Mouse (Mus musculus) cortical plate, adult 2 months (tissue): Measurements from ENCODE around the gene Prpf4. TPM values are rescaled to one million over a fixed set of nuclear protein-coding genes. Genes with fewer than 3 reads are reported as not detected.

Experiments
- H3K27ac ChIP-seq: fragments of 200-500 bp; 2 replicates; pipeline ENCODE4 v1.5.1; 2012; ENCODE audit warnings: low read length, control low read depth, inconsistent platforms; ENCODE audit not compliant: insufficient read depth
- H3K4me1 ChIP-seq: fragments of 200-500 bp; 2 replicates; pipeline ENCODE4 v1.6.1; 2011; ENCODE audit warnings: low read length; ENCODE audit not compliant: control insufficient read depth, insufficient read depth
- H3K4me3 ChIP-seq: fragments of 200-500 bp; 2 replicates; pipeline ENCODE4 v1.5.1; 2011; ENCODE audit warnings: mild to moderate bottlenecking, low read length, control low read depth; ENCODE audit not compliant: insufficient read depth
- CTCF ChIP-seq: fragments of 200-500 bp; IDR thresholded peaks from 2 replicates; pipeline ENCODE4 v1.5.1; 2011; ENCODE audit warnings: mild to moderate bottlenecking, control low read depth, low read length; ENCODE audit not compliant: insufficient read depth; ENCODE audit errors: extremely low read depth
- POLR2A ChIP-seq: fragments of 200-500 bp; IDR thresholded peaks from 2 replicates; pipeline ENCODE4 v1.6.1; 2011; ENCODE audit warnings: mild to moderate bottlenecking, low read length, control low read depth; ENCODE audit not compliant: insufficient read depth; ENCODE audit errors: extremely low read depth
- polyA plus RNA-seq: library from polyadenylated mRNA; depleted of rRNA; stranded (reverse); fragments of >200 nt; gene quantifications from 2 replicates; pipeline ENCODE4 v1.2.3, GENCODE M21; 2012

The Prpf4 gene
- polyA plus RNA-seq, 1 experiment = 14.3 TPM

DNA sequence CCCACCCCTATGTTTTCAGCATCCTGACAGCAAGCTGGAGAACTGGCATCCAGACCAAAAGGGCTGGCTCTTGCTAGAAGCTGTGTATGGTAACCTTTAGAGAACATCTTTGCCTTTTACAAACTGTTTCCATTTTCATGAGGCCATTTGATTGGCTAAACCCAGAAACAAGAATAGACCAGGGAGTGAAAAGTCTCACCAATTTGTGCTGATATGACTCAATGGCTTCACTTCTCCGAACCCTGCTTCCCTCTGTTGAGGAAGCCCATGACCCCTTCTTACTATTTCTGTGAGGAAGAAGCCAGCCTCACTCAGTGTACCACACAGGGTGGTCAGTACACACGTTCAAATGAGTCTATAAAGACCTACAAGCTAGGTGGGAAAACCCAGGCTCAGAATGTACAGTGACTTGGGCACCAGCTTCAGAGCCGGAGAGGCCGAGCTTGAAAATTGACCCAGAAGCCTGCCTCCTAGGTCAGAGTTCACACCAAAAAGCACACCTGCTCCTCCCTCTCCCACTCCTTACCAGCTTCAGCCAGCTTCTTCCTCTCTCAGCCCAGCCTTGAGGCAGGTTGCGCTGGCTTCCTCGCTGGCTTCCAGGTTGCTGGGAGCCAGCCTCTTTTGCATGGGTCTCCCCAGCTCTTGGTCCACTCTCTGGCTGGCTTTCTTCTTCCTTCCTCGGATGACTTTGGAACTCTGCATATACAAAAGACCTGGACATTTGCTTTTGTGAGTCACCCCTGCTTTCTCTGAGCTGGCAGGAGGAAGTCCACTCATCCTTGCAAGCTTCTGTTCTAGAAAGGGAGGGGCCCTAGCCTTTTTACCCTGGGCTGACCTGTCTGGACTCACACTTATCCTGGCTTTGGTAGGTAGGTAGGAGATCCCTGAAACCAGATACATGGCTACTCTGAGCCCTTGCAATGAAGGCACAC is 25.6 kb downstream of the Prpf4 start:
- TF ChIP-seq CTCF = no peak
- TF ChIP-seq POLR2A = no peak
- Histone ChIP-seq H3K4me1 (no peaks in the 10 kb centered on the region), H3K4me3 (no peak overlapping the region), H3K27ac (no peak overlapping the region)

DNA sequence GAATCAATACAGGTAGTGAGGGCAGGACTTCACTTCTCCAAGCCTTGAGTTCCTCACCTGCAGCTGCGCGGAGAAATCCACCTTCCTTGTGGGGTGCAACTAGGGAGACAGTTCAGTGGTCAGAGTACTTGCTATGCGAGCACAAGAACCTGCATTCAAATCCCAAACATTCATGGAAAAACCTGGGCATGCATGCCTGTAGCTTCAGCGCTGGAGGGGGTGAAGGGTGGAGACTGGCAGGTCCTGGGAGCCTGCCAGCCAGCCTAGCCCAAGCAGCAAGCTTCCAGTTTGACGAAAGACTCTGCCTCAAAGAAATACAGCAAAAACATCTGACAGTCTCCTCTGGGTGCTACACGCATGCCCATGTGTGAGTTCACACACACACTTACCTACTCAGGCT is 26.5 kb downstream of the Prpf4 start, which contains the start of gene Rnf183:
Gene Rnf183 (minus strand): TSS at position 172 of the 400 bp plus-strand sequence.
- Histone ChIP-seq H3K4me3 (no peak within 1 kb of the TSS), H3K4me1 (no peaks in the 10 kb centered on the region), H3K27ac (no peak within 1 kb of the TSS)
- TF ChIP-seq CTCF (no peak), POLR2A (no peak)

DNA sequence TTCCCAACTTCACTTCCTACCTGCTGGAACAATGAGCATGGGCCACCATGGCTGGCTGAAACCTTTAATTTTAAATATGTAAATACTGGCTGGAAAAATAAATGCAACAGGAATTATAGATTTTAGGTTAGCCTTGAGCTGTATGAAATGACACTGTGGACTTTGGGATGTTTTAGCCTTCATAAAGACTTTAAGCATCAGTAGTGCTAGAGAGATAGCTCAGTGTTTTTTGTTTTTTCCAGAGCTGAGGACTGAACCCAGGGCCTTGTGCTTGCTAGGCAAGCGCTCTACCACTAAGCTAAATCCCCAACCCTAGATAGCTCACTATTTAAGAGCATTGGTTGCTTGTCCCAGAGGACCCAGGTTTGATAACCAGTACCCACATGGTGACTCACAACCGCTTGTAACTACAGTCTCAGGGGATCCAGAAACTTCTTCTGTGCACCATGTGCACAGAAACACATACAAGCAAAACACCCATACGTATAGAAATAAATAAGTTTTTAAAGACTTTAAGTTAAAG is 28.7 kb downstream of the Prpf4 start:
- no peaks in the 10 kb centered on the region for H3K4me1 ChIP-seq
- H3K27ac ChIP-seq = no peak overlapping the region
- TF ChIP-seq POLR2A (no peak), CTCF (no peak)
- H3K4me3 ChIP-seq = no peak overlapping the region

DNA sequence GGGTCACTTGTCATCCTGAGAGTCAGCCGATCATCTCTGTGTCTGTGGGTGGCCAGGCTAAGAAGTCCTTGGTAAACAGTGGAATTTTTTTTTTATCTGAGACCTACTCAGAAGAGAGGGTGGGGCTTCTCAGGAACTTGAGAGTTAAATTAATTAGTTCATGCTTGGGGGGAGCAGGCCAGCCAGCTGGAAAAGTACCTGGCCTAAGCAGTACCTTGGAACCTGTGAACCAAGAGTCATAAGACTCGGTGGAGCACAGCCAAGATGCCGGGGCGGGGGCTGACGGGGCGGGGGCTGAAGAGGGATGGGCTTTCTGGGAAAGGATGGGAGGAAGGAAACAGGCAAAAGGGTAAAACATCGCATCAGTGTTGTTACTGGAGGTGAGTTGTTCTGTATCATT is 29.3 kb downstream of the Prpf4 start:
- Histone ChIP-seq H3K4me1 (no peaks in the 10 kb centered on the region), H3K4me3 (no peak overlapping the region), H3K27ac (no peak overlapping the region)
- TF ChIP-seq POLR2A = no peak
- TF ChIP-seq CTCF = no peak

DNA sequence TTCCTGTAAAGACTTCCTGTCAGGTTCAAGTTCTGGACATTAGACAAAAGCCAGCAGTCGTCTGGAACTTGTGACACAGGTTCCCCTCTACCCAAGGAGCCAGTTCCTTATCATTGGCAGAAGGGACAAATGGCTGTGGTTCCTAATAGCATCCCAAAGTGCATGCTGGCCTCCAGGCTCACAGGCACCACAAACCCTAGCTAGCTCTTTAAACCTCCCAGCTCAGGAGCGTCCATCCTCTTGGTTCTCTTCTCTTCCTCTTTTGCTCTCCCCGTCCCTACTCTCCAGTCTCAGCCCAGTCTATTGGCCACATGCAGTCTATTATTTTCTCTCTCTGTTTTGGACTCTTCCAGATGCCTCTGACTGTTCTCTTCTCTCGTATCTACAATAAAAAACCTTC is 31.2 kb downstream of the Prpf4 start:
- H3K4me3 ChIP-seq = no peak overlapping the region
- TF ChIP-seq POLR2A (no peak), CTCF (no peak)
- H3K27ac ChIP-seq = no peak overlapping the region
- H3K4me1 ChIP-seq = no peaks in the 10 kb centered on the region

DNA sequence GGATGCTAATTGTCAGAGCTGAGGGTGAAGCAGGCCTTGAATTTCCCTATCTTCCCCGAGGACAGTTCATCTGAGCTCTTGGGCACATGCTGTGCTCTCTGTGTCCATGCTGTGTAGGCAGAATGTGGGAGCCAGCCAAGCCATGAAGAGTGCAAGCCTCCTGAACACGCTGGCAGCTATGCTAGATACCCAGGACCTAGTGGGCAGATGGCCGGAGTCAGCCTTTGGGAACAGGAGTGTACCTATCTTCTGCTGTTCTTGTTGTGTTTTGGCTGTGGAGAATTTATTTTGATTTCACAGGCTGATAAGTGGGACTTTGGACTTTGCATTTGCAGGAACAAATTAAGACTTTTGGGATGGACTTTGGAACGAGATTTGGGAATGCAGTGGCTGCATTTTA is 31.9 kb downstream of the Prpf4 start:
- Histone ChIP-seq H3K4me1 (no peaks in the 10 kb centered on the region), H3K27ac (no peak overlapping the region), H3K4me3 (no peak overlapping the region)
- no peak for TF ChIP-seq POLR2A
- no peak for TF ChIP-seq CTCF

DNA sequence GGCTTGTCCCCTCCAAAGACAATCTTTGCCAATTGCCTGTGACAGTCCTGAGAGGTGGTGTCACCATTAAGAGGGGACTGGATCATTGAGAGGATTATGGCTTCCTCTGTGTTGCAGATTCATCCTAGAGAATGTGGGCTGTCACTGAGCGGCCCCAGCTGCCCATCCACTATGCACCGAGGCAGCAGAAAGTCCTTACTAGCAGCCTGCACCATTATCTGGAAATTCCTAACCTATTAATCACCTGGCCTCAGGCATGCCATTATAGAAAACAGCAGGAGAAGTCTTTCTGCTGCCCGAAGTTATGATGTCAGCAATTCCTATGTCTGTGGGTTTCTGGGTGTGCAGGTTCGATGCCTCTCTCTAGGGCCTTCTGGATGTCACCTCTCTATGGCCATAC is 32.4 kb downstream of the Prpf4 start:
- Histone ChIP-seq H3K4me1 (no peaks in the 10 kb centered on the region), H3K27ac (no peak overlapping the region), H3K4me3 (no peak overlapping the region)
- TF ChIP-seq POLR2A = no peak
- no peak for TF ChIP-seq CTCF

DNA sequence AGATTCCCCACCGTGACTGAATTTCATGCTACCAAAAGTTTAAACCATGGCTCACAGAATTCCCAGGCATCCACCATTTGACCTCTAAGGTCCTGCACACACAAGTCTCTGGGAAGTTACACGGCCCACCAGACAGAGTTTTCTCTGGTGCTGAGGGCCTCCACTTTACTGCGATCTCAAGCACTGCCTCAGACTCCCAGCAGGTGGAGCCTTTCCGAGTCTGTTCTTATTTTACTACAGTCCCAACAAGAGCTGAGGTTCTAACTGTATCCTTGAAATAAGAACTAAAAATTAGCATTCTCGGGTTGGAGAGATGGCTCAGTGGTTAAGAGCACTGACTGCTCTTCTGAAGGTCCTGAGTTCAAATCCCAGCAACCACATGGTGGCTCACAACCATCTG is 46.4 kb downstream of the Prpf4 start:
- Histone ChIP-seq H3K4me3 (no peak overlapping the region), H3K4me1 (peaks cover 2% of the 10 kb centered on the region; the same call in 1 of the 2 replicates), H3K27ac (no peak overlapping the region)
- TF ChIP-seq POLR2A (no peak), CTCF (peak; percentile 57)

DNA sequence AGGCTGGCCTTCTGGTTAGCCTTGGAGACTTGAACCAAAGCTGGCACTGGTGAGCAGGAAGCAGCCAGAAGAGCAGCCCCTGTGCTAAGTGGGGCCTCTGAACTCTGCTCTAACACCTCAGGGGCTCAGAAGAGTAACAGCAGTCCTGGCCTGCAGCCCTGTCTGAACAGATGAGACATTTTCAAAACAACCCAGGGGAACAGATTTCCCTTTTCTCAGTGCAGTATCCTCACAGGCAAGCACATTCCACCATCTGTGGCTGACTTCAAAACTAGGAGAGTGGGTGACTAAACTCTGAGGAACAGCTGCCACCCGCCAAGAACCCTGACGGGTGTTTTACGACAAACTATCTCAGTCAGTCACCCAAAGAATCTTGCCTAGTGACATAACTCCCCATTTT is 50.5 kb downstream of the Prpf4 start:
- Histone ChIP-seq H3K4me3 (no peak overlapping the region), H3K4me1 (peaks cover 2% of the 10 kb centered on the region; the same call in 1 of the 2 replicates), H3K27ac (no peak overlapping the region)
- no peak for TF ChIP-seq CTCF
- TF ChIP-seq POLR2A = no peak

DNA sequence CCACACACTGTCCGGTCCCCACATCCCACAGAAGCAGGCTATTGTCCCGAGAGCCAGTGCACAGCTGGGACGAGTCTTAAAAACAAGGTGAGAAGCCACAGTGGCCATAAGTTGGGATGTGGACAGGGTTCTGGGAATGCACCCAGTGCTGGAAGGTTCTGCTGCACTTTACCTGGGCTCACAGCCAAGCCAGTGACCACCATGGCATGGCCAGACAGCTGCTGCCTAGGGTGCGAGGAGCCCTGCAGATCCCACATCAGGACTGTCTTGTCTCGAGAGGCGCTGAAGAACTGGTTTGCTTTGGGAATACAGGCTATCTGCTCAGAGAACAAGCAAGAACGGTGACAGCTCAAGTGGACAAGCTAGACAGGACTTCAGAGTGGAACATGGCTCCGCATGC is 51.8 kb downstream of the Prpf4 start:
- Histone ChIP-seq H3K27ac (no peak overlapping the region), H3K4me3 (no peak overlapping the region), H3K4me1 (peaks cover 2% of the 10 kb centered on the region; the same call in 1 of the 2 replicates)
- TF ChIP-seq POLR2A (no peak), CTCF (no peak)
